Mouse (Mus musculus) adrenal gland, adult 18-20 months (tissue): Measurements from ENCODE around the gene Hoxa3. TPM values are rescaled to one million over a fixed set of nuclear protein-coding genes. Genes with fewer than 3 reads are reported as not detected.

Source experiments
- DNase-seq, 2 experiments: peaks; one replicate each; pipeline ENCODE4 v3.0.0; 2021 to 2022; ENCODE audit warnings: low spot score in 2 of 2
- total RNA-seq, 2 experiments: library from RNA; stranded (reverse); gene quantifications; 1 replicate in 1 of 2; 2 replicates in 1 of 2; pipeline ENCODE4 v1.2.3; 2021

Hoxa3 gene
- total RNA-seq, 2 experiments from 2014 or later = 2.8 to 4.0 TPM

GRCm38 (mm10) chr6:52247766-52248637, 34.9 kb upstream of the Hoxa3 start:
- DNase-seq = peak in 1 of 2 experiments; percentile 15

DNA sequence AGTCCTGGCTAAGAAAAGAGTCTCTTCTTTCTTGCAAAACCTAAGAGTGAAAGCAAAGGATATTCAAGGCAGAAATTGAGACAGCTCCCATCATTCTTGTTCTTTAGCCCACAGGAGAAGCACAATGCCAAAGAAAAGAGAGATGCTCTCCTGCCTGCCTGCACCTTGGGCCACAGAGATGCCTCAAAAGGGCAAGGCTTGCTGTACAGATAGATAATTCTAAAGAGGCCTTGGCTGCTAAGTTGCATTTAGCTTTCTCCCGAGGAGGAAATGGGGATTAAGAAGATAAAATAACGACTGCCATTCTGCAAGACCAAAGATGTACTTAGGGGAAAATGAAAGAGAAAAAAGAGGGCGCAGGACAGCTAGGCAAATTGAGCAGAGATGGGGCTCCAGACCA, 33.8 kb upstream of the Hoxa3 start:
- DNase-seq = peak in 1 of 2 experiments; percentile 8

- peak in 1 of 2 experiments; percentile 17 for DNase-seq
Observed at GRCm38 (mm10) chr6:52246403-52246803, 33.3 kb upstream of the Hoxa3 start.

DNA sequence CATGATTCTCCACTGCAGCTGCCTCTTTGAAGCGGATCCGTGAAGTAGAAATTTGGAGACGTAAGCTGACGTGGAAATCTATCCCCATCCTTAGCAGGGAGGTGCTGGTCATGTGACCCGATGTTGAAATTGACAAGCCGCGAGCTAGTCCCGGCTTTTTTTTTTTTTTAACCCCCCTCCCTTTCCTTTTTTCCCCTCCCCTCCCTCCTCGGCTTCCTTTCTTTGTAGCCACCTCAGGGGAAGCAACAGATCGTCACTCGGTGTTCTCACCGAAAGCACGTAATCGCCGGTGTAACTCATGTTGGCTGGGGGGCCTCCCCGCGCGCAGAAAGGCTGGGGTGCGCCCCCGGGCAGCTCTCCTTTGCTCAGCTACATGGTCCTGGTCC, 32.6 kb upstream of the Hoxa3 start, which contains the start of gene Hoxa11:
Hoxa11 (minus strand) TSS at position 54 of the 386 bp plus-strand sequence.
- peak in 1 of 2 experiments; percentile 13 for DNase-seq

- peak in 1 of 2 experiments; percentile 21 for DNase-seq
Observed at GRCm38 (mm10) chr6:52245040-52245756, 32.1 kb upstream of the Hoxa3 start.

- DNase-seq = peak in 1 of 2 experiments; percentile 14
Observed at GRCm38 (mm10) chr6:52244471-52245039, 31.4 kb upstream of the Hoxa3 start.

- peak in 1 of 2 experiments; percentile 18 for DNase-seq
Observed at GRCm38 (mm10) chr6:52243681-52244121, 30.6 kb upstream of the Hoxa3 start.

GRCm38 (mm10) chr6:52242801-52243332, 29.7 kb upstream of the Hoxa3 start:
- peak in 1 of 2 experiments; percentile 15 for DNase-seq

GRCm38 (mm10) chr6:52241001-52241621, 28.0 kb upstream of the Hoxa3 start:
- peak in 1 of 2 experiments; percentile 11 for DNase-seq

GRCm38 (mm10) chr6:52240389-52241000, 27.4 kb upstream of the Hoxa3 start, which contains the start of gene Hoxa10:
Gene Hoxa10 (minus strand): TSS chr6:52240854.
- DNase-seq = peak; percentile 71 to 78

DNA sequence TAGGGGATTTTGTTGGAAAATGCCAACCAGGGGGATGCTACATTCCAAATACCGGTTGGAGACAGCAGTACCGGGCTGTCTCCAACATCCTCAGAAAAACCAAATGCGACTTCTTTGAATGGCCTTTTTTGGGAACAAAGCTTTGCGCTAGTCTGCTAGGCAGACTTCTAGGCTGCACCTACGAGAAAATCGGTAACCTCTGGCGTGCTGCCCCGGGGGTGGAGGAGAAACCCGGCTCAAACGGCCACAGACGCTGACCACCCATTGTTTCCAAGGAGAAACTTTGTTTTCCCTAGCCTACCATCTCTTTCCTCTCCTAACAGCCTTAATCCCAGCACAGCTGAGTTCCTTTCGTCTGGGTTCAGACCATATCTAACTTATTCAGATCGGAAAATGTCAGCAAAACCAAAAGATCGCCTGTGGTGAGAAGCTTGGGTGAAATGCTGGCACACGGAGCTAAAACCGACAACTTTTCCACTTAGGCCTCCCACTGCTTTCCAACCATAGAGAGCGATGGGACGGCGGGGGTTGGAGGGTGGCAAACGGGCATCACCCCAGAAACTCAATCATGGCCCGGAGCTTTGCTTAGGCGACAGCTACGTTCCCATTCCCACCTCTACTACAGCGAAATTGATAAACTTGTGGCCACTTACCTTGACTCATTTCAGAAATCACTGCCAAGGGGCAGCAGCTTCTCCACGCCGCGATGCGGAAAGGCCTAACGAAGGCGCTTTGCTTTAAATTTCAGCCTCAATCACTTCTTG, 26.7 kb upstream of the Hoxa3 start:
- DNase-seq = peak in 1 of 2 experiments; percentile 15

- no peak for DNase-seq
Observed at GRCm38 (mm10) chr6:52238976-52239375, 25.8 kb upstream of the Hoxa3 start.

- peak in 1 of 2 experiments; percentile 10 for DNase-seq
Observed at GRCm38 (mm10) chr6:52238155-52238545, 25.0 kb upstream of the Hoxa3 start.

DNA sequence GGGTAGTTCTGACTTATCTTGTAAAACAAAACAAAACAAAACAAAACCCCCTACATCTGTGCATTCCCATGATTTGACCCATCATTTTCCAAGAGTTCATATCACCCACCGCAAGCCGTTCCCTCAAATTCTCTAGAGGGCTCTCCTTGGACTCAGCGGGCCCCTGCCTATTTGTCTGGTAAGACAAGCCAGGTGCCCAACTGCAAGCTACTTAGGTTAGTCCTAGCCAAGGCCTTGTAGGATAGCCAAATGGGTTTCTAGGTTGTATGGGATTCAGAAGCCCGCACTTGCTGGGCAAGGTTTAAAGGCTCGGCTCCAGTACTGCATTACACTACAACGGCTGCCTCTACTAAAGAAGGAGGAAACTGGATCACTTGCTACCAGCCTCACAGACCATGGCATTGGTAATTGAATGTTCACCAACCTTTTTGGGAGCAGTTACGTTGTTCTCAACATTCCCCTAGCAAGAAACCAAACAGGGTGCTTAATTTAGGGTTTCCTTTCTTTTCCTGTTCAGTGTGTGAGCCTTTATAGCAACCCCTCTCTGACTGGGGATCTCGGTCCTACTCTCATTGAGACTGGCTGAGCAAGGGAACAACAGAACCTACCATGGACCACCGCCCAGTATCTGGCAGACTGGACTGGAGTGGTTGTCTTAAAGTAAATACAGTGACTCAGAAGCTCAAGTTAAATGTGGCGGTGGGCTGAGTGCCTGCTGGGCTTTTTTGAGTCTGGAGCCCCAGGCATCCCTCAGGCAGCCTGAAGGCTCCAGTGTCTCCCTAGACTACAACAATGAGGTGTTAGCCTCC, 24.4 kb upstream of the Hoxa3 start:
- DNase-seq = peak in 1 of 2 experiments; percentile 10

GRCm38 (mm10) chr6:52236806-52237205, 23.7 kb upstream of the Hoxa3 start:
- DNase-seq = no peak

GRCm38 (mm10) chr6:52235866-52236265, 22.7 kb upstream of the Hoxa3 start:
- DNase-seq = no peak

DNA sequence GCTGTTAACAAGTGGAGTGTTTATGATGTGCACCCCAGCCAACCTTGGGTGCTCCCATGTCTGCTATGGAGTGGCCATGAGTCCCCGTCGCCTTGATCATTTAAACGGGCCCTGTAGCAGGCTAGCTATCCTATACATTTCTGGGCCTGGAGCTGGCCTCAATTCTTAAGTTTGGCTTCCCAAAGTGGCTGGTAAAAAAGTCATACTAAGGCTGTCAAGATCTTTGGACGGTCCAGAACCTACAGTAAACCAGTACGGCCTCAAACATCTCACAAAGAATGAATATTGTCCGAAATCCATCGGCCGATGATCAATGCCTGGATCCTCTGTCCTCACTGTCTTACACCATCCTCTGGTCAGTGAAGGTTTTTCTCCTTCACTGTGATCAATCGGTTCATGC, 22.1 kb upstream of the Hoxa3 start:
- no peak for DNase-seq

GRCm38 (mm10) chr6:52234428-52235140, 21.4 kb upstream of the Hoxa3 start:
- peak in 1 of 2 experiments; percentile 24 for DNase-seq
